Mouse (Mus musculus) left cerebral cortex, adult 18-20 months (tissue): ENCODE data around the gene Dpp3. TPM values are rescaled to one million over a fixed set of nuclear protein-coding genes. Genes with fewer than 3 reads are reported as not detected.
"Not testable (repeated sequence)": the region's sequence is repeated elsewhere in the genome, so short reads cannot be mapped to it uniquely, and the experiment has no call there.

Source experiments
- DNase-seq, 2 experiments: peaks; one replicate each; pipeline ENCODE4 v3.0.0; 2021 to 2022; ENCODE audit warnings: low spot score in 2 of 2, mixed read lengths in 1 of 2
- long read RNA-seq, 2 experiments: library from polyadenylated mRNA; stranded (forward); transcript quantifications; one replicate each; pipeline ENCODE4 v2.0.0; 2021
- total RNA-seq, 2 experiments: library from RNA; stranded (reverse); gene quantifications; 2 replicates each; pipeline ENCODE4 v1.2.3; 2021

The Dpp3 gene
- total RNA-seq, result 10 to 100 TPM; 35.3 to 43.1 TPM
- long read RNA-seq, experiment 1, transcript Dpp3-201 (18 exons, 2,683 nt), result major isoform, 44 of 87 reads
- long read RNA-seq, experiment 1, partial matches to known transcripts, result 19 of 87 reads
- long read RNA-seq, experiment 1, other reads (novel, unspliced or antisense), result 24 of 87 reads
- long read RNA-seq, experiment 2, transcript Dpp3-201 (18 exons, 2,683 nt), result major isoform, 29 of 47 reads
- long read RNA-seq, experiment 2, partial matches to known transcripts, result 13 of 47 reads
- long read RNA-seq, experiment 2, other reads (novel, unspliced or antisense), result 5 of 47 reads

DNA sequence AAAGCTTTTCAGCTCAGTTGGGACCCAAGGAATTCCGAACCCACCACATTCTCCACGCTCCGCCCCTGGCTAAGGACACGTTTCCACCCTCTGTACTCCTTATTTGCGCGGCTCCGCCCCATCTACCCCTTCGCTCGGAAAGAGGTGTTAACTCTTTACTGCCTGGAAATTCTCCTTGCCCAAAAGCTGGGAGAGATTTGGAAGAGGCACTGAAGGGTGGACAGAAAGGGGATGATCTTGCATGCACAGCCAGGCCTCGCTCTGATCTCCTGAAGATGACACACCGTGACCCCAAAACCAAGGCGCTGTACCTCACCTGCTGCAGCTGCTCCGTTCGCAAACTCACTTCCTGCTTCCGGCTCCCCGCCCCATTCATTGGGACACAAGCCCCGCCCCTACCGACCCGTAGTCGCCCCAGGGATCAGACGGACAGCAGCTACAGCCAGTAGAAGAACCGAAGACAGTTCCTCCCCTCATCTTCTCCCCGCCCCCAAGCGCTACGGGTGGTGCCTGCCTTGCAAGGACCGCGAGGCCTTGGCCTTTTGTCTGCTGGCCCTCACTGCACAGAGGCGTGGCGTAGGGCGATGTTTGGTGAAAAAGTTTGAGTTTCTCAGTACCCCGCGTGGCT is at the start of gene Dpp3:
Dpp3 (minus strand) TSS at position 384 of the 628 bp plus-strand sequence.
- peak; percentile 99 for DNase-seq

DNA sequence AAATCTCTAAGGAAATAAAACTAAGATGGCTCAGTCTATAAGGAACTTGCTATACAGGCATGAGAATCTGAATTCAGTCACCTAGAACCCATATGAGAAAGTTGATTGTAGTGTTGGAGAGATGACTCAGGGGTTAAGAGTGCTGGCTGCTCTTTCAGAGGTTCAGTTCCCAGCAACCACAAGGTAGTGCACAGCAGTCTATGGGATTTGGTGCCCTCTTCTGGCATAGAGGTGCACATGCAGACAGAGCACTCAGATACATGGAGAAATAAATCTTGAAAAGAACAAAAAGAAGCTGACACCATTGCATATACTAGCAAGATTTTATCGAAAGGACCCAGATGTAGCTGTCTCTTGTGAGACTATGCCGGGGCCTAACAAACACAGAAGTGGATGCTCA is 40.1 kb upstream of the Dpp3 start:
- DNase-seq, result no peak

GRCm38 (mm10) chr19:4961928-4962601 is 34.0 kb upstream of the Dpp3 start, which contains the start of gene Mrpl11:
Gene Mrpl11 (plus strand): TSS chr19:4962147.
- peak; percentile 87 to 92 for DNase-seq

DNA sequence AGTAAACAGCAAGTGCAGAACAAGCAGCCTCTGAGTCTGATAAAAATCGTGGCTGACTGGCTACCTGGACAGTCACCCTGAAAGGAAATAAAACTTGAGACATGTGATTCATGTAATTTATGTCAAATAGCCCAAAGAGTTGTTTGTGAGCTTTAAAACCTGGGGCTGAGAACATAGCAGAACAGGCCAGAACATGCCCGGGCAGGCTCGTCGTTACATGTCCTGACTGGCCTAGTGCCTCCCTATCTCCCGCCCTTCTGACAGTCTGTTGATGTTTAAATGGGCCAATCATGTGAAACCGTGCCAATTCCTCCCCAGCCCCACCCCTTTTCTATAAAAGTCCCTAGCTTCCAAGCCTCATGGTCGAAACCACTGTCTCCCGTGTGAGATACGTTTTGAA is 20.6 kb upstream of the Dpp3 start:
- DNase-seq, result not testable (repeated sequence)

GRCm38 (mm10) chr19:4945540-4945939 is 17.5 kb upstream of the Dpp3 start:
- no peak for DNase-seq

DNA sequence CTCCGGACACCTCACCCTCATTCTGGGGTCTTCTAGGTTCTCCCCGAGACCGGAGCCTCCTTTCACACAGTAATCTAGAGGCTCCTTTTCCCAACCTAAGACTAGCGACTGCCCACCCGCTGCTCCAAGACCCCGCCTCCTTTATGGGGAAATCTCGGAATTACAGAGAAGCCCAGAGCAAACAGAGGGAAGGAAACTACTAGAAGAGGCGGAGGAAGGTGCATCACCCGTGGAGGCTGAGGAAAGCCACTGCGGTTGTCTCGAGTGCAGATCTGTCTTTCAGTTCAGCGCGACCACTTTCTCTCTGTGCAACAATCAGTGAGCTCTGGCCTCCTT is 15.1 kb upstream of the Dpp3 start:
- DNase-seq, result peak; percentile 12 to 39

DNA sequence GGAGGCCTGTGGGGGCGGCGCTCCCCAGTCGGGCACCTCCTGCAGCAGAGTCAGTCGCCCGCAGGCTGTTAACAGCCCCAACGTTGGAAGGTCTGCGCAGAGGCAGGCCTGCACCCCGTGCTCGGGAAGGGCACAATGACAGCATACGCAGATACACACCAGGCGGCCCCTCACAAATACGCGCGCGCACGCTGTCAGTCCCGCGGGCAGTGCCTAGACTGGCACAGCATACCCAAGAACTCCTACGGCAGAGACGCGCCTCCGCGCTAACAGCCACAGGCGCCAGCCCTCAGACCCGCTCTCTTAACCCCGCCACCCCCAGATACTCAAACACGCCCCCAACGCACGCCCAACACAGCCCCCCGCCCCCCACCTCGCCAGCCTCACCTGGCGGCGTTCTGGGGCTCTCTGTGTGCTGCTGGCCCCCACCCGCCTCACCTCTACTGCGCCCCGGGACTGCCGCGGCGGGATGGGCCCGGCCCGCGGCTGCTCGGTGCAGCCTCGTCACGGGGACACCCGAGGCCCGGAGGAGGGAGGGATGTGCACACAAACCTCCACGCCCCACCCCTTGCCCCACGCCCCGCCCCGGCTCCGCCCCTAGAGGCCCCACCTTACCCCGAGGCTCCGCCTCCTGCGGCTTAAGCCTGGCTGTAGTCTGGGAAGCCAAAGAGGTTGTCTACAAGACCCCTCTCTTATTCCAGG is 14.6 kb upstream of the Dpp3 start, which contains the start of gene Peli3:
Peli3 (minus strand) TSS at position 577 of the 702 bp plus-strand sequence.
- DNase-seq, result peak; percentile 76 to 82

DNA sequence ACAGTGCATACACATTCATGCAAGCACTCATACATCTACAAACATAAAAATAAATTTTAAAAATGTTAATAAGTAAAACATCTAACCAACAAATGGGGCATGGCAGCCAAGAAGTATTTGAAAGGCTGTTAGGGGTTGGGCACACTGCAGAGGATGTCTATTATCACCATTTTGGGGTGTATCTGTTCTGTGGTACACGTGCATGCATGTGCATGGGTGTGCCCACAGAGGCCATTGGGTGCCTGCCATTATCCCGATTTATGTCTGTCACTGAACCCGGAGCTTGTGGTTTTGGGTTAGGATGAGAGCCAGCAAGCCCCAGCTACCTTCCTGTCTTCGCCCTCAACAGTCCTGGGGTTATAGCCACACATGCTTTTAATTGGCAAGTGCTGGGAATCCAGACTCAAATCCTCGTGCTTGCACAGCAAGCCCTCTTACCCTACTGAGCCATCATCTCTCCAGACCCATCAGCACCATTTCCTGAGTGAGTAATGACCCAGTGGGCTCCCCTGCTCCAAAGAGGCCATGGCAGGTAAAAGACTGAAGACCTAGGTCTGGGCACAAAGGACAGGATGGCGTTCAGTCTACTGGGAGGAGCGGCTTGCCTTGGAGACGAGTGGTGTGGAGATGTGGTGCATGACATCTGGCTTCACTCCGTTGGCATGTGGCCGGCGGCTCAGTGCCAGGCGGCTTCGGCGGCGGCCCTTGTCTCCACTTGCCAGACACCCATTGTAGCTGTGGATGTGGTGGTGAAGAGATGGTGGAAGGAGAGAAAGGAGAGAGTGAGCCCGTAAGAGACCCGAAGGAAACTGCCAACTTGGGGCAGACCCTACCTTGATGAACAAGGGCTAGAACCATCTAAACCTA is 9.6 kb upstream of the Dpp3 start:
- DNase-seq, result no peak

DNA sequence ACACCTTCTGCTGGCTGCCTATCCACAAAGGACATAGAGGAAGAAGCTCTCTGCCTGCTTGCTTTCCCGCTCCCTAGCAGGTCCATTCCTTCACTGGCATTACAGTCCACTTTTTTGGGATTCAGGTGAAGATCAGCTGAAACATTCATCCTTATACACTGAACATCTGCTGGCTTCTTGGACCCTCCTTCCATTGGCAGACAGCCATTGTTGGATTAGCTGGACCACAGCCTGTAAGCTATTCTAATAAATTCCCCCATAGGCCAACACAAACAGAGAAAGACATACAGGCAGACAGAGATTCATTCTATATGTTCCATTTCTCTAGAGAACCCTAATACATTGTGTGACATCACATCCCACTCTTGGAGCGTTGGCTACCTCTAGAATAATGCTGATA is 8.8 kb upstream of the Dpp3 start:
- DNase-seq, result no peak

GRCm38 (mm10) chr19:4928781-4929180 is 694 bp upstream of the Dpp3 start:
- DNase-seq, result no peak

DNA sequence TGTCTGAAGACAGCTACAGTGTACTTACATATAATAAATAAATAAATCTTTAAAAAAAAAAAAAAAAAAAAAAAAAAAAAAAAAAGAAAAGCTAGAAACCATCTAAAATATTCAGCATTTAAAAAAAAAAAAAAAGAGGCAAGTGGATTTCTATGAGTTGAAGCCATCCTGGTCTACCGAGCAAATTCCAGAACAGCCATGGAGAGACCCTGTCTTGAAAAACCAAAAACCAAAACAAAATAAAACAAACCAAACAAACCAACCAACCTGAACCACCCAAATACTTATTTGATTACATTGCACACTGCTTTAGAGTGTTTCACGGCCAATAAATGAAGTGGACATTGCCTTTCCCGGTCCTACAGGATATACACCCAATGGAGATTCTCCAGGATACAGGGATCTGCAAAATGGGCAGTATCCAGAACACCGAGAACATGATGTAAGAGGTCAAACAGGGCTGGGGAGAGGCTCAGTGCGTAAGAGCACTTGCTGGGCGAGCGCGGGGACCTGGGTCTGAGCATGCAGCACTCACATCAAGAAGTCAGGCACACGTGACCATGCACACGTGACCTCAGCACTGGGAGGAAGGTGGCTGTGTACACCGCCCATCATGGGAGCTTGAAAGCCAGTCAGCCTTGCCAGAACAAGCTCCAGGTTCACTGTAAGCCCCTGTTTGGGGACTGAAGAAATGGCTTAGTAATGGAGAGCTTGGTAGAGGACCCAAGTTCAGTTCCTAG is 2.8 kb downstream of the Dpp3 start:
- no peak for DNase-seq

GRCm38 (mm10) chr19:4919652-4920051 is 8.4 kb downstream of the Dpp3 start:
- DNase-seq, result no peak

DNA sequence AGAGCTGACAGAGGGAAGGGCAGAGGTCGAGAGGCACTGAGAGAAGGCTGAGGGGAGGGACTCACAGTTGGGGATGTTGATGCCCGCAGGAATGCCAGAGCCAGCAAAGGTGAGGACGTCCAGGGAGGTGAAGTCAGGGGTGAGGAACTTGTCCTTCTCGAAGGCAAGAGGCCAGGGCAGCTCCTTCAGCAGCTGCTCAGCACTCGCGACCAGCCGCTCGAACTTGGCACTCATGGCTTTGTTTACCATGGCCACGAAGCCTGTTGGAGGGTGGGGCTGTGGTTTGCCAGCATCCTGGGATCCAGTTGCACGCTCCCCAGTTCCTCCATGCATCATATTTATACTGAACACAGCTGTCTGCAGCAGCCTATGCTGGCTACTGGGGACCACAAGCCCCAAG is 11.3 kb downstream of the Dpp3 start:
- DNase-seq, result no peak

- DNase-seq, result no peak
Measured at GRCm38 (mm10) chr19:4915924-4916603, 12.0 kb downstream of the Dpp3 start.

- no peak for DNase-seq
Measured at GRCm38 (mm10) chr19:4909376-4909775, 18.7 kb downstream of the Dpp3 start.

DNA sequence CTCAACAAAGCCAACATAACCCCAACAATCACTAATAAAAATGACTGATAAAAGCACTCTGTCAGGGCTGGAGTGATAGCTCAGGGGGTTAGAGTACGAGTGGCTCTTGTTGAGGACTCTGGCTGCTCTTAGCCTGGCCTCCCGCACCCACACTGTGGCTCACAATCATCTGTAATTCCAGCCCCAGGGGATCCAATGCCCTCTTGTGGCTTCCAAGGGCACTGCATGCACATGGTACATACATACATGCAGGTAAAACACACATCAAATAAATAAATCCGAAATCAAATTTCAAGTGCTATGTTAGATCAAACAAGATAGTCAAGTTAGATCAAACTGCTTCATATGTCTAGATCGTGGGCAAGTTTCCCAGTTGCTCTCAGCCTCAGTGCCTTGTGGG is 20.0 kb downstream of the Dpp3 start:
- DNase-seq, result no peak

DNA sequence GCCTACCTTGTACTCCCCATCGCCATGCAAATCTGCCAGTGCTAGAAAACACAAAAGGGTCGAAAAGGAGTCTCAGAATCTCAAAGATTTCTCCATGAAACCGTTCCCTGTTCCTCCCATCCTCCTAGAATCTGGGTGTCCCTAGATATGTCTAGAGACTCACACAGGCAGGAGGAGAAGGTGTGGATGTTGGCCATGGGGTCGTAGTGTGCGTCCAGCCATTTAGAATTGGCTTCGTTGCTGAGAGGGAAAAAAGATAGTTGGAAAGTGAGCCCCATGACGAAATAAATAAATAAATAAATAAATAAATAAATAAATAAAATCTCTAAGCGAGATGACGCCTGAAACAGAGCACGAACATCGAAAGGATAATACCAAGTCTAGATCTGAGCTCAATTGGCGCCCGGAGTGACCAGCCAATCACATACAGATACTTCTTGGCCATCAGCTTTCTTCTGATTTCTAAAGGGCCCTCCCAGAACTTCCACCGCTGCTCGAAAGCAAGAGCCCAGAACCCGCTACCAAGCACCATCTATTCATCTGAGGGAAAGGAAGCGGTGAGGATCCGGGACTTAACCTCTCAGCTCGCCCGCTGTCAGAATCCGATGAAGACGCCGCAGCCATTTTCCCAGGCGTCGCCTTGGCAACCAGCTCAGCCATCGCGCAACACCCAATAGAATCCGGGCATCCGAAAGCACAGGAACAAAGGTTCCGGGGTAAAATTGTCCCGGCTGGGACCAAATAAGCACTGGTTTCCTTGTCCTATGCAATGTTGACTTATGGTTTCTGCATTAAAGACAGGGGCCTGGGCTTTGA is 21.9 kb downstream of the Dpp3 start, which contains the start of gene Bbs1:
Bbs1 (minus strand) TSS at position 650 of the 816 bp plus-strand sequence.
- DNase-seq, result peak; percentile 76 to 82

DNA sequence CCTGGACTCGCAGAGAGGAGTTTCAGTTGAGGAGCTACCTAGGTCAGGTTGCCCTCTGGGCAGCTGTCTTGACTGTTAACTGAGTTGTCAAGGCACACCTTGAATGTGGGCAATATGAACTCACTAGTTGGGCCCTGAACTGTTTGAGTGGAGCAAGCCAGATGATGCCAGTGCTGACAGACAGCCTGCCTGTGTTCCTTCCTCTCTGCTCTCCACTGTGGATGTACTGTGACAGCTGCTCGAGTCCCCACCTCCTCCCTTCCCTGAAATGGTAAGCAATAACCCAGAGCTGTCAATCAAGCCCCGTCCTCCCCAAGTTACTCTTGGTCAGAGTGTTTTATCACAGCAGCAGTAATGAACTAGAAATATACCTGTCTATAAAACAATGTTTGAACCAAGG is 28.2 kb downstream of the Dpp3 start:
- no peak for DNase-seq
